Mouse (Mus musculus): ENCODE measurements around the gene Ckmt1. TPM values are rescaled to one million over a fixed set of nuclear protein-coding genes. Genes with fewer than 3 reads are reported as not detected.
"Not testable (repeated sequence)": the region's sequence is repeated elsewhere in the genome, so short reads cannot be mapped to it uniquely, and the experiment has no call there.

Gene Ckmt1
- polyA plus RNA-seq, 1 experiment from 2014 or later: 4.2 TPM

DNA sequence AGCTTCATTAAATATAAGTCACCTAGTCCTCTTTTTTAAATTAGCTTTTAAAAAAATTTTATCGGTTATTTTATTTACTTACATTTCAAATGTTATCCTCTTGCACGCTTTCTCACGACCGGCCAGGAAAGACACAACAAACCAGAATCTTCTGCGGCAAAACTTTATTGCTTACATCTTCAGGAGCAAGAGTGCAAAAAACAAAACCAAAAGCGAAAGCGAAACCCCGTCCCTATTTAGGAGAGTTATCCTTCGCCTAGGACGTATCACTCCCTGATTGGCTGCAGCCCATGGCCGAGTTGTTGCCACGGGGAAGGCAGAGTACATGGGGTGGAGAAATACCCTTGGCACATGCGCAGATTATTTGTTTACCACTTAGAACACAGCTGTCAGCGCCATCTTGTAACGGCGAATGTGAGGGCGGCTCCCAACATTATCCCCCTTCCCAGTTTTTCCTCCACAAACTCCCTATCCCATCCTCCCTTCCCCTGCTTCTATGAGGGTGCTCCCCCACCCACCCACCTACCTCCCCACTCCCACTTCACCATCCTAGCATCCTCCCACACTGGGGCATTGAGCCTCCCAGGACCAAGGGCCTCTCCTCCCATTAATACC, 29.6 kb downstream of the Ckmt1 start, which contains the start of gene Strc:
Strc (minus strand) TSS at position 208 of the 615 bp plus-strand sequence.
- not testable (repeated sequence) for H3K27me3 ChIP-seq (ENCODE audit: control insufficient read depth, insufficient read depth, low read length); H3K4me3 ChIP-seq (ENCODE audit: low read length); H3K9ac ChIP-seq (ENCODE audit: low read length); H3K4me2 ChIP-seq (ENCODE audit: low read depth, low read length); H3K27ac ChIP-seq (ENCODE audit: low read length); H3K36me3 ChIP-seq (ENCODE audit: control insufficient read depth, insufficient read depth); ATAC-seq (replicated peaks; ENCODE audit: extremely low read depth, insufficient read depth, low FRiP score); H3K4me1 ChIP-seq (ENCODE audit: control insufficient read depth, insufficient read depth, low read length); H3K9me3 ChIP-seq (replicated peaks; ENCODE audit: control insufficient read depth, low read length)
- 93% methylated on average over 14 of the region's 17 CpGs for WGBS

DNA sequence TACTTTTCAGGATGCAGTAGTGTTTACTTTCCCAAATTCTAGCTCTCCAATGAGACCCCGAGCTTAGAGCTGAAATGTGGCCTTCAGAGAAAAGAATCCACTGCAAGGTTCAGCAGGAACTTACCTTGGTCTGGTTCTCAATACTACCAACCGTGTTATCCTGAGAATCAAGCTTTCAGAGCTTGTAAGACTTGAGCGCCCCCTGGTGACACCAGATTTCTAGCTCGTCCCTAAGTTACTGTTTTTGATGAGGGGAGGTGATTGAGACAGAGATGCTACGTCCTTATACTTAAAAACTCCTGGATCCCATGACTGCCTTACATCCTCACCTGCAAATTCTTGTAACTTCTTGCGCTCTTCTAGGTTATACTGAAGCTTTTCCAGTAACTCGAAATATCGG, 39.1 kb downstream of the Ckmt1 start:
- ATAC-seq (replicated peaks; ENCODE audit: extremely low read depth, insufficient read depth, low FRiP score): no peak
- 13% methylated on average over 8 of the region's 8 CpGs for WGBS

DNA sequence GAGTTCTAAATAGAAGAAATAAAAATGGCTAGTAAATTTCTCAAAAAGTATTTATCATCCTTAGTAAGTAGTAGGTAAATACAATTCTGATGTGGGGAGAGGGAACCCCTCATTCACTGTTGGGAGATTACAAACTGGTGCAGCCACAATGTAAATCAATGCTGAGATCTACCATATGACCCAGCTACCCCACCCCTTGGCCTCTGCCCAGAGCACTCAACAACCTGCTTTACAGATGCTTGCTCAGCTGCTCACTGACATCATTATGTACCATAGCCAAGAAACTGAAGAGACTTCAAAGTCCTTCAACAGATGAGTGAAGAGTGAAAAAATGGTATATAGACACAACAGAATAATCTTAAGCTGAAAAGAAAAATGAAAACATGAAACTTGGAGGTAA, 45.8 kb downstream of the Ckmt1 start:
- Histone ChIP-seq H3K4me1 (ENCODE audit: control insufficient read depth, insufficient read depth, low read length) (no peaks in the 10 kb centered on the region), H3K27me3 (ENCODE audit: control insufficient read depth, insufficient read depth, low read length) (no peaks in the 10 kb centered on the region)

More for the DNA sequence above, 39.1 kb downstream of the Ckmt1 start:
- H3K4me3 ChIP-seq (ENCODE audit: low read length): no peak overlapping the region
- H3K4me1 ChIP-seq (ENCODE audit: control insufficient read depth, insufficient read depth, low read length): no peaks in the 10 kb centered on the region
- no peak overlapping the region for H3K9ac ChIP-seq (ENCODE audit: low read length)
- no peak overlapping the region for H3K4me2 ChIP-seq (ENCODE audit: low read depth, low read length)
- no peaks in the 10 kb centered on the region for H3K27me3 ChIP-seq (ENCODE audit: control insufficient read depth, insufficient read depth, low read length)
- no peaks in the 10 kb centered on the region for H3K36me3 ChIP-seq (ENCODE audit: control insufficient read depth, insufficient read depth)
- no peak overlapping the region for H3K27ac ChIP-seq (ENCODE audit: low read length)
- H3K9me3 ChIP-seq (replicated peaks; ENCODE audit: control insufficient read depth, low read length): no peaks in the 10 kb centered on the region

DNA sequence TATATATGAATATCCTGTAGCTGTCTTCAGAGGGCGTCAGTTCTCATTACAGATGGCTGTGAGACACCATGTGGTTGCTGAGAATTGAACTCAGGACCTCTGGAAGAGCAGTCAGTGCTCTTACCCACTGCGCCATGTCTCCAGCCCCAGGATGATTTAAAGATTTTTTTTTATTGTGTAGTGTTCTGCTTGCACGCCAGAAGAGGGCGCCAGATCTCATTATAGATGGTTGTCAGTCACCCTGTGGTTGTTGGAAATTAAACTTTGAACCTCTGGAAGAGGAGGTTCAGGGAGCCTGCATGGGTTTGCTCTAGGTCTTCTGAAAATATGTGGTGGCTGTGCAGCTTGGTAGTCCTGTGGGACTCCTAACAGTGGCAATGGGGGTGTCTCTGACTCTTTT, 50.6 kb downstream of the Ckmt1 start:
- Histone ChIP-seq H3K27ac (ENCODE audit: low read length) (no peak overlapping the region), H3K36me3 (ENCODE audit: control insufficient read depth, insufficient read depth) (no peaks in the 10 kb centered on the region; the same call in 1 of the 2 replicates), H3K4me3 (ENCODE audit: low read length) (no peak overlapping the region), H3K9ac (ENCODE audit: low read length) (no peak overlapping the region), H3K9me3 (replicated peaks; ENCODE audit: control insufficient read depth, low read length) (no peaks in the 10 kb centered on the region), H3K4me1 (ENCODE audit: control insufficient read depth, insufficient read depth, low read length) (peaks cover 2% of the 10 kb centered on the region; the same call in 1 of the 2 replicates), H3K4me2 (ENCODE audit: low read depth, low read length) (no peak overlapping the region), H3K27me3 (ENCODE audit: control insufficient read depth, insufficient read depth, low read length) (no peaks in the 10 kb centered on the region)
- no peak for ATAC-seq (replicated peaks; ENCODE audit: extremely low read depth, insufficient read depth, low FRiP score)
- 42% methylated on average over 4 of the region's 4 CpGs for WGBS

More for the DNA sequence above, 45.8 kb downstream of the Ckmt1 start:
- ATAC-seq (replicated peaks; ENCODE audit: extremely low read depth, insufficient read depth, low FRiP score): no peak
- Histone ChIP-seq H3K9ac (ENCODE audit: low read length) (no peak overlapping the region), H3K4me2 (ENCODE audit: low read depth, low read length) (no peak overlapping the region), H3K9me3 (replicated peaks; ENCODE audit: control insufficient read depth, low read length) (0 out of 2 replicates have a peak, but pooled peaks cover 2% of the 10 kb centered on the region), H3K4me3 (ENCODE audit: low read length) (no peak overlapping the region), H3K36me3 (ENCODE audit: control insufficient read depth, insufficient read depth) (no peaks in the 10 kb centered on the region; the same call in 1 of the 2 replicates), H3K27ac (ENCODE audit: low read length) (no peak overlapping the region)

DNA sequence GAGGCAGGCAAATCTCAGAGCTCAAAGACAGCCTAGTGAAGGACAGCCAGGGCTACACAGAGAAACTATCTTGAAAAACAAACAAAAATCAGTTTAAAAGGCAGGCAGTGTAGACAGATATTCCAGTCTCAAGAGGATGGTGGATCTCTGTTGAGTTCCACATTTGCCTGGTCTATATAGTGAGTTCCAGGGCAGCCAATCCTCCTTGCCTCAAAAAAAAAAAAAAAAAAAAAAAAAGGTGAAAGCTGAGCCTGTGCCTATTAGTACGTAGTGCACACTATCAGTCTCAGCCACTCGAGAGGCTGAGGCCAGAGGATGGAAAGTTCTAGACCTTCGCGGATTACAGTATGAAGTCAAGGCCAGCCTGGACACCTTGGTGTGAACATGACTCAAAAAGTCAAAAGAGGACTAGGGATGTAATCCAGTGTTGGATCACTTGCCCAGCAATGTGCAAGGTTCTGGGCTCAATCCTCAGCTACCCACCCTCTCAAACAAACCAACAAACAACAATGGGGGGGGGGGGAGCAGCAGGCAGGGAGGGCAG, 55.4 kb downstream of the Ckmt1 start:
- 0 out of 2 replicates have a peak, but pooled peaks cover under 1% of the 10 kb centered on the region for H3K36me3 ChIP-seq (ENCODE audit: control insufficient read depth, insufficient read depth)
- no peaks in the 10 kb centered on the region for H3K27me3 ChIP-seq (ENCODE audit: control insufficient read depth, insufficient read depth, low read length)
- H3K4me2 ChIP-seq (ENCODE audit: low read depth, low read length): peak overlapping the region; percentile 78
- H3K27ac ChIP-seq (ENCODE audit: low read length): peak overlapping the region; percentile 87
- H3K9ac ChIP-seq (ENCODE audit: low read length): peak overlapping the region; percentile 99
- peaks cover 21% of the 10 kb centered on the region for H3K4me1 ChIP-seq (ENCODE audit: control insufficient read depth, insufficient read depth, low read length)
- 2% methylated on average over 4 of the region's 4 CpGs for WGBS
- H3K9me3 ChIP-seq (replicated peaks; ENCODE audit: control insufficient read depth, low read length): no peaks in the 10 kb centered on the region
- peak overlapping the region; percentile 90 for H3K4me3 ChIP-seq (ENCODE audit: low read length)
- ATAC-seq (replicated peaks; ENCODE audit: extremely low read depth, insufficient read depth, low FRiP score): no peak

Other genes with a start within 250 kb of the Ckmt1 start
- not detected in 2 replicates for gene Tgm7, start 247.9 kb upstream of the Ckmt1 start, polyA plus RNA-seq (2015; fragmentation: Nextera tagmentation; extraction: Ambion mirVana)
- 14.9 and 19.7 TPM in 2 replicates for gene Adal, start 217.3 kb upstream of the Ckmt1 start, polyA plus RNA-seq (2015; fragmentation: Nextera tagmentation; extraction: Ambion mirVana)
- gene Lcmt2, start 217.1 kb upstream of the Ckmt1 start, polyA plus RNA-seq (2015; fragmentation: Nextera tagmentation; extraction: Ambion mirVana): 19.0 and 20.1 TPM in 2 replicates
- 34.1 and 36.1 TPM in 2 replicates for gene Tubgcp4, start 187.1 kb upstream of the Ckmt1 start, polyA plus RNA-seq (2015; fragmentation: Nextera tagmentation; extraction: Ambion mirVana)
- gene Zscan29, start 186.6 kb upstream of the Ckmt1 start, polyA plus RNA-seq (2015; fragmentation: Nextera tagmentation; extraction: Ambion mirVana): 6.3 and 7.1 TPM in 2 replicates
- 34.5 and 42.4 TPM in 2 replicates for gene Trp53bp1, start 86.3 kb upstream of the Ckmt1 start, polyA plus RNA-seq (2015; fragmentation: Nextera tagmentation; extraction: Ambion mirVana)
- 3.7 and 4.0 TPM in 2 replicates for gene Map1a, start 68.1 kb upstream of the Ckmt1 start, polyA plus RNA-seq (2015; fragmentation: Nextera tagmentation; extraction: Ambion mirVana)
- 11.0 and 13.5 TPM in 2 replicates for gene Ppip5k1, start 2.3 kb upstream of the Ckmt1 start, polyA plus RNA-seq (2015; fragmentation: Nextera tagmentation; extraction: Ambion mirVana)
- not detected in 2 replicates for gene Strc, start 29.5 kb downstream of the Ckmt1 start, polyA plus RNA-seq (2015; fragmentation: Nextera tagmentation; extraction: Ambion mirVana)
- gene Pdia3, start 56.1 kb downstream of the Ckmt1 start, polyA plus RNA-seq (2015; fragmentation: Nextera tagmentation; extraction: Ambion mirVana): 468 and 473 TPM in 2 replicates
- gene Catsper2, start 56.1 kb downstream of the Ckmt1 start, polyA plus RNA-seq (2015; fragmentation: Nextera tagmentation; extraction: Ambion mirVana): 2.7 and 3.4 TPM in 2 replicates
- 1.1 and 1.6 TPM in 2 replicates for gene Ell3, start 86.6 kb downstream of the Ckmt1 start, polyA plus RNA-seq (2015; fragmentation: Nextera tagmentation; extraction: Ambion mirVana)
- 468 and 577 TPM in 2 replicates for gene Serf2, start 91.5 kb downstream of the Ckmt1 start, polyA plus RNA-seq (2015; fragmentation: Nextera tagmentation; extraction: Ambion mirVana)
- gene Hypk, start 95.6 kb downstream of the Ckmt1 start, polyA plus RNA-seq (2015; fragmentation: Nextera tagmentation; extraction: Ambion mirVana): 81.2 and 83.9 TPM in 2 replicates
- gene Serinc4, start 99.1 kb downstream of the Ckmt1 start, polyA plus RNA-seq (2015; fragmentation: Nextera tagmentation; extraction: Ambion mirVana): 0.11 and 0.19 TPM in 2 replicates
- gene Mfap1b, start 116.4 kb downstream of the Ckmt1 start, polyA plus RNA-seq (2015; fragmentation: Nextera tagmentation; extraction: Ambion mirVana): 43.6 and 50.9 TPM in 2 replicates
- gene Mfap1a, start 149.0 kb downstream of the Ckmt1 start, polyA plus RNA-seq (2015; fragmentation: Nextera tagmentation; extraction: Ambion mirVana): 21.2 and 25.3 TPM in 2 replicates
- 5.7 and 7.8 TPM in 2 replicates for gene Wdr76, start 149.0 kb downstream of the Ckmt1 start, polyA plus RNA-seq (2015; fragmentation: Nextera tagmentation; extraction: Ambion mirVana)